Mouse (Mus musculus): ENCODE measurements around the gene Bbs2. TPM values are rescaled to one million over a fixed set of nuclear protein-coding genes. Genes with fewer than 3 reads are reported as not detected.

Gene Bbs2
- total and polyA plus RNA-seq, 3 experiments, result 3.4 to 6.8 TPM; not detected in 1

DNA sequence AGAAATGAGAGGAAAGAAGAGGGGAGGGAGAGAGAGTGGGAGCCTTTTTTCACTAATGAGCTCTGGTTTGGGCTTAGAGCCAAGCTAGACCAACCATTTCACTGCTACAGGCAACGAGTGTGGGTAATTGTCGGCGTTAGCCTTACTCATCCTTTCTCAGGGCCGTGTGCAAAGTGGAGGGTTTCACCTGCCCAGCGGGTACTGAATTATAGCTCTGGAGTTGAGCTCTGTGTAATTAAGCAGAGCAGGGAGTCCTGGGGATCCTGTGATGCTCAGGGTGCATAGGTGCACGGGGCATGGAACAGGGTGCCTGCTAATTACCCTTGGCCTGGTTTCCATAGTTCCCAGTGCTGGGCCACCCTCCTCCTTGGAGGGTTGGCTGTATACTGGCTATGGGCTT lies 29.0 kb upstream of the Bbs2 start:
- no peaks in the 10 kb centered on the region for H3K79me2 ChIP-seq (ENCODE audit: control insufficient read depth, insufficient read depth, low read length, poor library complexity)
- H3K27me3 ChIP-seq (ENCODE audit: control insufficient read depth in 1 of 2, insufficient read depth in 2 of 2, low read length in 2 of 2), result peaks cover 2 to 22% of the 10 kb centered on the region in 2 experiments; a peak in 3 of 4 replicates
- H3K9me3 ChIP-seq (replicated peaks; ENCODE audit: insufficient read depth, low read length), result no peaks in the 10 kb centered on the region
- no peaks in the 10 kb centered on the region for H3K36me3 ChIP-seq (ENCODE audit: control insufficient read depth in 1 of 2, insufficient read depth in 2 of 2, low read length in 2 of 2)
- TF ChIP-seq MYB (IDR thresholded peaks at IDR 0.05; ENCODE audit: low read depth, low read length) (no peak), BHLHE40 (IDR thresholded peaks at IDR 0.05; ENCODE audit: borderline replicate concordance, low read depth, low read length) (no peak), EP300 (IDR thresholded peaks at IDR 0.05; ENCODE audit: low read depth in 1 of 2, low read length in 2 of 2) (no peak), SMC3 (IDR thresholded peaks at IDR 0.05; ENCODE audit: low read depth, low read length) (no peak), POLR2AphosphoS2 (IDR thresholded peaks at IDR 0.05; ENCODE audit: low read length) (no peak), GABPA (IDR thresholded peaks at IDR 0.05; ENCODE audit: low read depth, low read length) (no peak)
- DNase-seq (ENCODE audit: low read depth, low spot score), result no peak
- no peaks in the 10 kb centered on the region for H3K4me1 ChIP-seq (ENCODE audit: control insufficient read depth in 1 of 2, insufficient read depth in 2 of 2, low read length in 2 of 2)
- no peak overlapping the region for H3K27ac ChIP-seq (ENCODE audit: control insufficient read depth, low read depth, low read length)
- no peak overlapping the region for H3K4me3 ChIP-seq (ENCODE audit: control insufficient read depth in 1 of 2, insufficient read depth in 1 of 2, low read depth in 2 of 2, low read length in 2 of 2)
- H3K9ac ChIP-seq (ENCODE audit: control insufficient read depth, low read depth, low read length, poor library complexity, severe bottlenecking), result no peak overlapping the region

DNA sequence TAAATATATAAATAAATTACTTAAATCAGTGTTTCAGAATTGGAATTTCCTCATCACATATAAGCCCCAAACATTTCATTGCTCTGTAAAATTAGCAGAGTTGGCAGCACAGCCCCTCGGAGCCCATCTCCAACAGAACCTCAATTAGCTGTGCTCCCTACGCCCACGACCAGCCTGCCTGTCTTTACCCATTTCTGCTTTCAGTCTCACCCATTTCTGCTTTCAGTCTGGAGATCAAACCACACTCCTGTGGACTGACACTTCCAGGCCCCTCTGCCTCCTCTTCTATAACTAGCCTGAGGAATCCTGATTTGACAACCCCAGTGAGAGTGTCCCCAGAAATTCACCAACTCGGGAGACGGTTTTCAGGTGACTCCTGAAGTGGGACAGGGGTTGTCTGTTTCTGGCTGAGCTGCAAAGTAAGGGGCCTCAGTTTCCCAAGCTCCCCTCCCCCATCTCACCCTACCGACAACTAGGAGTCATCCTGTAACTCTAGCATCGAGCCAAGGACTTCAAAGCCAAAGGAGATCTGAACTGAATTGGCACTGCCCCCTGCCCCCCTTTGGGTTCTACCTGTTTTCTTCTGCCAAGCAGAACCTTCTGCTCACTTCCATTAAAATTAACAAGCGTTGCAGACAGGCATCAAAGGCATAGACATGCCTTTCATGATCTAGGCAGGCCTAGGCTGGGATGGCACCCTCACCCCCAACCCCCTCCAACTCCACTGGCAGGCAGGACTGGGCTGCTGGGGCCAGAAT lies 24.2 kb upstream of the Bbs2 start:
- Histone ChIP-seq H3K79me2 (ENCODE audit: control insufficient read depth, insufficient read depth, low read length, poor library complexity) (no peaks in the 10 kb centered on the region), H3K4me3 (ENCODE audit: control insufficient read depth in 1 of 2, insufficient read depth in 1 of 2, low read depth in 2 of 2, low read length in 2 of 2) (no peak overlapping the region), H3K27ac (ENCODE audit: control insufficient read depth, low read depth, low read length) (no peak overlapping the region), H3K9me3 (replicated peaks; ENCODE audit: insufficient read depth, low read length) (no peaks in the 10 kb centered on the region), H3K36me3 (ENCODE audit: control insufficient read depth in 1 of 2, insufficient read depth in 2 of 2, low read length in 2 of 2) (no peaks in the 10 kb centered on the region; a peak in 1 of 4 replicates), H3K4me1 (ENCODE audit: control insufficient read depth in 1 of 2, insufficient read depth in 2 of 2, low read length in 2 of 2) (peaks cover 0 to 2% of the 10 kb centered on the region in 2 experiments; a peak in 2 of 4 replicates), H3K9ac (ENCODE audit: control insufficient read depth, low read depth, low read length, poor library complexity, severe bottlenecking) (no peak overlapping the region), H3K27me3 (ENCODE audit: control insufficient read depth in 1 of 2, insufficient read depth in 2 of 2, low read length in 2 of 2) (peaks cover 2 to 20% of the 10 kb centered on the region in 2 experiments; a peak in 3 of 4 replicates)
- TF ChIP-seq MAZ (IDR thresholded peaks at IDR 0.05; ENCODE audit: low read depth, low read length) (no peak), EP300 (IDR thresholded peaks at IDR 0.05; ENCODE audit: low read depth in 1 of 2, low read length in 2 of 2) (no peak), TBP (IDR thresholded peaks at IDR 0.05; ENCODE audit: low read depth, low read length) (no peak), RAD21 (IDR thresholded peaks at IDR 0.05; ENCODE audit: low read depth, low read length) (no peak), NRF1 (IDR thresholded peaks at IDR 0.05; ENCODE audit: insufficient read depth, low read depth, low read length, poor library complexity, severe bottlenecking) (no peak), BHLHE40 (IDR thresholded peaks at IDR 0.05; ENCODE audit: borderline replicate concordance, low read depth, low read length) (no peak), ETS1 (IDR thresholded peaks at IDR 0.05; ENCODE audit: low read depth, low read length) (no peak), GABPA (IDR thresholded peaks at IDR 0.05; ENCODE audit: low read depth, low read length) (no peak), NELFE (IDR thresholded peaks at IDR 0.05; ENCODE audit: low read depth, low read length) (no peak), USF1 (IDR thresholded peaks at IDR 0.05; ENCODE audit: low read depth, low read length) (no peak), CTCF (IDR thresholded peaks at IDR 0.05 in 2 of 3, conservative IDR thresholded peaks at IDR 0.05 in 1 of 3; ENCODE audit: control insufficient read depth in 1 of 3, insufficient read depth in 1 of 3, low read depth in 2 of 3, low read length in 3 of 3, poor library complexity in 1 of 3, severe bottlenecking in 1 of 3) (no peak), KAT2A (conservative IDR thresholded peaks at IDR 0.05; ENCODE audit: low read depth, low read length) (no peak), HCFC1 (IDR thresholded peaks at IDR 0.05; ENCODE audit: low read depth, low read length) (no peak), MXI1 (IDR thresholded peaks at IDR 0.05; ENCODE audit: low read depth, low read length) (no peak), E2F4 (IDR thresholded peaks at IDR 0.05; ENCODE audit: borderline replicate concordance, low read depth, low read length) (no peak), ELF1 (IDR thresholded peaks at IDR 0.05; ENCODE audit: low read depth, low read length) (no peak), POLR2AphosphoS2 (IDR thresholded peaks at IDR 0.05; ENCODE audit: low read length) (no peak), ZMIZ1 (IDR thresholded peaks at IDR 0.05; ENCODE audit: low read depth, low read length) (no peak)
- DNase-seq (ENCODE audit: low read depth, low spot score), result no peak
